ENCODE assay signal across 35 mouse cellular contexts in genomic region chr6:135261124-135261523, GRCm38 (mm10). TPM values are rescaled to one million over a fixed set of nuclear protein-coding genes. Genes with fewer than 3 reads are reported as not detected.
"Had no signal": no experiment of that assay in that cellular context is flagged by ENCODE, and none has a peak within 500 bp of the region (broad histone marks: within the 10 kb centered on the region; RNA-seq: fewer than 3 reads in every experiment).

No protein-coding gene starts in this region.

- H3K9ac ChIP-seq: heart, embryonic 13.5 days; heart, embryonic 15.5 days; hindbrain, embryonic 13.5 days; hindbrain, embryonic 15.5 days; kidney, embryonic 15.5 days; limb, embryonic 13.5 days; limb, embryonic 15.5 days; liver, embryonic 12.5 days had no signal

- H3K4me1 ChIP-seq: heart, embryonic 13.5 days; heart, embryonic 15.5 days; hindbrain, embryonic 10.5 days; hindbrain, embryonic 13.5 days; hindbrain, embryonic 15.5 days; kidney, embryonic 15.5 days; limb, embryonic 13.5 days; limb, embryonic 15.5 days; liver, embryonic 12.5 days had no signal

- H3K36me3 ChIP-seq: heart, embryonic 13.5 days; heart, embryonic 15.5 days; hindbrain, embryonic 10.5 days; hindbrain, embryonic 13.5 days; hindbrain, embryonic 15.5 days; kidney, embryonic 15.5 days; limb, embryonic 13.5 days; limb, embryonic 15.5 days; liver, embryonic 12.5 days had no signal

- H3K9me3 ChIP-seq: heart, embryonic 15.5 days; hindbrain, embryonic 15.5 days; kidney, embryonic 15.5 days; limb, embryonic 13.5 days had no signal

- H3K4me2 ChIP-seq: heart, embryonic 11.5 days; heart, embryonic 13.5 days; heart, embryonic 15.5 days; hindbrain, embryonic 13.5 days; hindbrain, embryonic 15.5 days; kidney, embryonic 15.5 days; limb, embryonic 13.5 days; limb, embryonic 15.5 days; liver, embryonic 12.5 days had no signal

- DNase-seq: gastrocnemius, adult 2 months; gastrocnemius, postnatal 14 days; gastrocnemius, postnatal 36 days; heart, postnatal 14 days; heart, postnatal 4 days; kidney, adult 11 months; kidney, adult 2 months; kidney, adult 9 months; kidney, postnatal 14 days; kidney, postnatal 36 days; layer of hippocampus, adult 9-11 months; layer of hippocampus, postnatal 36 days; left cerebral cortex, postnatal 4 days had no signal

- H3K27ac ChIP-seq: gastrocnemius, adult 2 months; heart, embryonic 13.5 days; heart, embryonic 15.5 days; hindbrain, embryonic 10.5 days; hindbrain, embryonic 13.5 days; hindbrain, embryonic 15.5 days; hindbrain, postnatal 0 days; kidney, embryonic 15.5 days; kidney, postnatal 0 days; limb, embryonic 13.5 days; limb, embryonic 15.5 days; liver, embryonic 12.5 days had no signal

- H3K4me3 ChIP-seq: gastrocnemius, adult 2 months; heart, embryonic 13.5 days; heart, embryonic 15.5 days; hindbrain, embryonic 10.5 days; hindbrain, embryonic 13.5 days; hindbrain, embryonic 15.5 days; kidney, embryonic 15.5 days; limb, embryonic 13.5 days; limb, embryonic 15.5 days; liver, embryonic 12.5 days had no signal

- H3K27me3 ChIP-seq: heart, embryonic 13.5 days; heart, embryonic 15.5 days; hindbrain, embryonic 13.5 days; hindbrain, embryonic 15.5 days; kidney, embryonic 15.5 days; limb, embryonic 13.5 days; limb, embryonic 15.5 days; liver, embryonic 12.5 days had no signal

- ATAC-seq: hindbrain, postnatal 0 days; intestine, embryonic 16.5 days; liver, embryonic 12.5 days had no signal

RNA-seq across cellular contexts. Expression of gene Gsg1, which starts 7.0 kb away (rescaled TPM):
- total RNA-seq: gastrocnemius, adult 2 months; gastrocnemius, postnatal 36 days; layer of hippocampus, adult 18-20 months; left cerebral cortex, adult 18-20 months; left cerebral cortex, adult 8-10 months; left cerebral cortex, postnatal 10 days; left cerebral cortex, postnatal 25 days; left cerebral cortex, postnatal 4 days; liver, adult 2 months had no signal
- polyA plus RNA-seq: hindbrain, embryonic 15.5 days had no signal

RNA-seq across cellular contexts. Expression of gene Pbp2, which starts 49.1 kb away (rescaled TPM):
- total RNA-seq: gastrocnemius, postnatal 14 days; gastrocnemius, postnatal 36 days; heart, adult 18-20 months; heart, postnatal 14 days; heart, postnatal 4 days; layer of hippocampus, adult 18-20 months; layer of hippocampus, postnatal 36 days; left cerebral cortex, adult 18-20 months; left cerebral cortex, postnatal 10 days; left cerebral cortex, postnatal 4 days; liver, adult 2 months had no signal
- polyA plus RNA-seq: heart, embryonic 11.5 days; heart, embryonic 13.5 days; heart, postnatal 0 days; hindbrain, embryonic 10.5 days; hindbrain, postnatal 0 days; kidney, adult 2 months; large intestine, adult 2 months; liver, adult 2 months; liver, embryonic 12.5 days had no signal
